ENCODE assay signal across 23 mouse cellular contexts in genomic region chr9:37136340-37136739, GRCm38 (mm10). TPM values are rescaled to one million over a fixed set of nuclear protein-coding genes. Genes with fewer than 3 reads are reported as not detected.
DNase-seq lines count a peak whose midpoint lies in the region; ATAC-seq and TF ChIP-seq lines count a peak whose summit lies in the region.
"Had no signal": no experiment of that assay in that cellular context is flagged by ENCODE, and none has a peak within 500 bp of the region (broad histone marks: within the 10 kb centered on the region; RNA-seq: fewer than 3 reads in every experiment).

No protein-coding gene starts in this region.

- TF ChIP-seq CTCF in midbrain, postnatal 0 days (IDR thresholded peaks at IDR 0.05), result no peak

- no peaks in the 10 kb centered on the region for H3K27me3 ChIP-seq in midbrain, embryonic 12.5 days
- no peaks in the 10 kb centered on the region for H3K27me3 ChIP-seq in midbrain, postnatal 0 days (ENCODE audit: insufficient read depth, low read length)
- no peaks in the 10 kb centered on the region for H3K27me3 ChIP-seq in embryonic facial prominence, embryonic 12.5 days
- H3K27me3 ChIP-seq in forebrain, embryonic 13.5 days, result no peaks in the 10 kb centered on the region
- H3K27me3 ChIP-seq: heart, embryonic 15.5 days; kidney, embryonic 15.5 days had no signal

- H3K4me3 ChIP-seq in midbrain, embryonic 12.5 days, result no peak overlapping the region
- H3K4me3 ChIP-seq in midbrain, postnatal 0 days (ENCODE audit: low read depth, low read length), result no peak overlapping the region
- H3K4me3 ChIP-seq in embryonic facial prominence, embryonic 12.5 days, result no peak overlapping the region
- H3K4me3 ChIP-seq in forebrain, embryonic 13.5 days, result no peak overlapping the region
- H3K4me3 ChIP-seq: heart, embryonic 15.5 days; kidney, embryonic 15.5 days; liver, embryonic 13.5 days had no signal

- H3K4me2 ChIP-seq in midbrain, embryonic 12.5 days (replicated peaks), result no peak overlapping the region
- H3K4me2 ChIP-seq in midbrain, postnatal 0 days (ENCODE audit: low read depth, low read length, poor library complexity, severe bottlenecking), result no peak overlapping the region
- H3K4me2 ChIP-seq in embryonic facial prominence, embryonic 12.5 days (replicated peaks), result 0 out of 2 replicates have a peak overlapping the region, but pooled peaks have one; percentile 4
- H3K4me2 ChIP-seq in forebrain, embryonic 13.5 days, result no peak overlapping the region
- H3K4me2 ChIP-seq: heart, embryonic 15.5 days; kidney, embryonic 15.5 days; liver, embryonic 13.5 days had no signal

- 0 out of 2 replicates have a peak overlapping the region, but pooled peaks have one; percentile 26 for H3K27ac ChIP-seq in midbrain, embryonic 12.5 days (replicated peaks)
- H3K27ac ChIP-seq in midbrain, postnatal 0 days (ENCODE audit: low read depth, low read length), result no peak overlapping the region
- 0 out of 2 replicates have a peak overlapping the region, but pooled peaks have one; percentile 55 for H3K27ac ChIP-seq in embryonic facial prominence, embryonic 12.5 days
- H3K27ac ChIP-seq in forebrain, embryonic 13.5 days, result 0 out of 2 replicates have a peak overlapping the region, but pooled peaks have one; percentile 31
- H3K27ac ChIP-seq: heart, embryonic 15.5 days; hindbrain, postnatal 0 days; kidney, embryonic 15.5 days; liver, embryonic 13.5 days had no signal

- H3K36me3 ChIP-seq in midbrain, embryonic 12.5 days, result peaks cover 6% of the 10 kb centered on the region; the same call in 1 of the 2 replicates
- H3K36me3 ChIP-seq in midbrain, postnatal 0 days (ENCODE audit: insufficient read depth, low read length), result no peaks in the 10 kb centered on the region
- H3K36me3 ChIP-seq in embryonic facial prominence, embryonic 12.5 days, result no peaks in the 10 kb centered on the region
- H3K36me3 ChIP-seq in forebrain, embryonic 13.5 days (ENCODE audit: poor library complexity, severe bottlenecking), result no peaks in the 10 kb centered on the region
- H3K36me3 ChIP-seq: heart, embryonic 15.5 days; kidney, embryonic 15.5 days; liver, embryonic 13.5 days had no signal

- DNase-seq in midbrain, postnatal 0 days (ENCODE audit: low spot score), result no peak
- DNase-seq in urinary bladder, postnatal 25 days (ENCODE audit: low spot score), result no peak
- DNase-seq in layer of hippocampus, adult 9-11 months, result no peak
- DNase-seq: adrenal gland, adult 2 months; cerebellum, adult 18-20 months; gastrocnemius, postnatal 36 days; heart, postnatal 36 days; kidney, postnatal 36 days; liver, embryonic 13.5 days; lung, adult 2 months; lung, postnatal 14 days; right cerebral cortex, postnatal 14 days; spleen, adult 18-20 months had no signal

- 83% methylated on average over 13 of the region's 13 CpGs for WGBS in midbrain, embryonic 12.5 days
- WGBS in midbrain, postnatal 0 days, result 69% methylated on average over 13 of the region's 13 CpGs
- WGBS in embryonic facial prominence, embryonic 12.5 days, result 49% methylated on average over 13 of the region's 13 CpGs
- WGBS in forebrain, embryonic 13.5 days, result 61% methylated on average over 13 of the region's 13 CpGs

- no peak for ATAC-seq in midbrain, embryonic 12.5 days (ENCODE audit: low FRiP score, low read depth)
- no peak for ATAC-seq in midbrain, postnatal 0 days (ENCODE audit: low FRiP score)
- ATAC-seq in embryonic facial prominence, embryonic 12.5 days (ENCODE audit: insufficient number of reproducible peaks, insufficient read depth, low FRiP score, low TSS enrichment), result no peak
- peak; percentile 41; the same call in 1 of the 2 replicates for ATAC-seq in forebrain, embryonic 13.5 days
- no peak for ATAC-seq in megakaryocyte-erythroid progenitor cell, adult 5-6 weeks (replicated peaks; ENCODE audit: low FRiP score, low TSS enrichment, poor library complexity, severe bottlenecking)
- ATAC-seq: hindbrain, postnatal 0 days; intestine, embryonic 16.5 days had no signal

- H3K9ac ChIP-seq in midbrain, embryonic 12.5 days (replicated peaks), result no peak overlapping the region
- H3K9ac ChIP-seq in midbrain, postnatal 0 days (replicated peaks; ENCODE audit: low read length, poor library complexity, severe bottlenecking), result no peak overlapping the region
- no peak overlapping the region for H3K9ac ChIP-seq in embryonic facial prominence, embryonic 12.5 days
- no peak overlapping the region for H3K9ac ChIP-seq in forebrain, embryonic 13.5 days
- H3K9ac ChIP-seq: heart, embryonic 15.5 days; kidney, embryonic 15.5 days; liver, embryonic 13.5 days had no signal

- H3K4me1 ChIP-seq in midbrain, embryonic 12.5 days, result peaks cover 34% of the 10 kb centered on the region
- H3K4me1 ChIP-seq in midbrain, postnatal 0 days (ENCODE audit: insufficient read depth, low read length), result peaks cover 8% of the 10 kb centered on the region; the same call in 1 of the 2 replicates
- peaks cover 51% of the 10 kb centered on the region for H3K4me1 ChIP-seq in embryonic facial prominence, embryonic 12.5 days
- peaks cover 38% of the 10 kb centered on the region for H3K4me1 ChIP-seq in forebrain, embryonic 13.5 days

- no peaks in the 10 kb centered on the region for H3K9me3 ChIP-seq in midbrain, embryonic 12.5 days
- no peaks in the 10 kb centered on the region for H3K9me3 ChIP-seq in midbrain, postnatal 0 days (ENCODE audit: low read length)
- H3K9me3 ChIP-seq in embryonic facial prominence, embryonic 12.5 days, result no peaks in the 10 kb centered on the region
- H3K9me3 ChIP-seq in forebrain, embryonic 13.5 days (replicated peaks), result no peaks in the 10 kb centered on the region
- H3K9me3 ChIP-seq: heart, embryonic 15.5 days; kidney, embryonic 15.5 days; liver, embryonic 13.5 days had no signal

RNA-seq across cellular contexts. Expression of gene Pknox2, which starts 10.9 kb away (rescaled TPM):
- 32.3 and 33.7 TPM in 2 replicates for polyA plus RNA-seq in midbrain, embryonic 12.5 days (2016; fragmentation: Nextera tagmentation; extraction: Ambion mirVana)
- total RNA-seq in midbrain, postnatal 0 days (2014; rRNA removed), result 25.6 and 26.6 TPM in 2 replicates
- 23.5 and 23.6 TPM in 2 replicates for polyA plus RNA-seq in midbrain, postnatal 0 days (2015; fragmentation: Nextera tagmentation; extraction: Ambion mirVana)
- polyA plus RNA-seq in embryonic facial prominence, embryonic 12.5 days (2016; fragmentation: Nextera tagmentation; extraction: Ambion mirVana), result 18.8 and 20.8 TPM in 2 replicates
- polyA plus RNA-seq in forebrain, embryonic 13.5 days (2015; fragmentation: Nextera tagmentation; extraction: Ambion mirVana), result 18.7 and 23.4 TPM in 2 replicates
- total RNA-seq in megakaryocyte-erythroid progenitor cell, adult 5-6 weeks (2014; fragmentation: Nextera tagmentation), result not detected in 2 replicates
- not detected in 2 replicates for total RNA-seq in megakaryocyte-erythroid progenitor cell, adult 5-6 weeks (2017)
- total RNA-seq: megakaryocyte progenitor cell, adult 5-6 weeks; MEL had no signal
